Mouse (Mus musculus): Measurements from ENCODE around the gene Olfr311. TPM values are rescaled to one million over a fixed set of nuclear protein-coding genes. Genes with fewer than 3 reads are reported as not detected.
"Not testable (repeated sequence)": the region's sequence is repeated elsewhere in the genome, so short reads cannot be mapped to it uniquely, and the experiment has no call there.

Gene Olfr311
- total RNA-seq, 2 experiments from 2014 or later = not detected

DNA sequence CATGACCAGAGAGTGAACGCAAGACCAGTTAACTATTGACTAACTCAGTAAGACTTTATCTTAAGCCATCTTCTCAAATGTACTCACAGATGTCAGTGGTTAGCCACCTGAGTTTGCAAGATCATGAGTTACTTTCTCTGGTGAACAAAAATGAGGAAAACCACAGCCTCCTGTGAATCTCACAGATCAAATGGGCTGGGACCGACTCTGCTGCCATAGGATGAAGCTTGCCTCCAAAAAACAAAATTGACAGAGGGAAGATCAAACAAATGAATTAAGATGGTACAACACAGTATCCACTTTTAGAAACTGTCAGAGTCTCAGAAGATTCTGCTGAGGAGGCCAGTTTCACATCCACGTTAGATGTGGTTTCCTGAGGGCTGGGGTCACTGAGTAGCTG lies 9.3 kb upstream of the Olfr311 start:
- H3K4me3 ChIP-seq = no peak overlapping the region
- no peak overlapping the region for H3K27ac ChIP-seq
- no peak for DNase-seq
- intact Hi-C loops (cut with DNase I) = no loop called here
- no peak for TF ChIP-seq CTCF (IDR thresholded peaks at IDR 0.05)

DNA sequence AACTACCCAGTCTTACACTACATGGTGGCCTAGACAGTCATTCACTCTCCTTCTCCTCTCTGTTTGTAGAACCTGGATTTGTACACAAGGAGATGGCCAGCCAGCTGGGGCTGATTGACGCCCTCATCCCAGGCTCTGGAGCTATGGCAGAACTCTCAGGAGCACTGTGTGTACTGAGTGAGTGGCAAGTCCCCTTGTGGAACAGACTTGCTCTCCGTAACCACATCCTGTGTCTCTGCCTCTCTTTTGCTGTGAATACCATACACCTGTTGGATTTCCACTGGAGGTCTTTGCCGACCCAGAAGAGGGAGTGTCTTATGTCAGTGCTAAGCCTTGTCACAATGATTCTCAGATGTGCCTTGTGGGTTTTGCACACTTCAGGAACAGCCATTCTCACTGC lies 6.5 kb upstream of the Olfr311 start:
- intact Hi-C loops (cut with DNase I); H3K4me3 ChIP-seq; H3K27ac ChIP-seq; DNase-seq: not testable (repeated sequence)

DNA sequence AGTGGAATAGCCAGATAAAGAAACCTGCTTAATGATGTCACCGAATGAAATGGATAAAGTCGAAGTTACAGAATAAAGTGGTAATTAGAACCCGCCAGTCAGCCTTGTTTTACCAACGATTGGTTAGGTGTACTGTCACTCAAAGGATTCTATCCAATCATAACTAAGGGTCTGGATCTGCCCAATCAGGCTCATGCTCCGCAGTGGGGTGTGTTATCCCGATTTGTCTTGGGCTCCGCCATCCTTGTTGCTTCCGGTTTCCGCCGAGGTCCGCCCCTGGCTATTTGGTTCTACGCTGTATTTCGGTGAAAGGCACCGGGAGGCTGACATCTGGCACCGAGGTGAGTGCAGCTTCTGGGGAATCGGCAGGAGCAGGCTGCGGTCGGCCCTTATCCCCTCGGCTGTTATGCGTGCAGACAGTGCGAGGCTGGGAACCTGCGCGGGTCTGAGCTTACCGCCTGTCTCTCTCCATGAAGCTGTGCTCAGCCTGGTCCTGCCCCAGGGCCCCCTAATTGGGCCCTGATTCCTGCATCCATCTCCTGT lies 7.9 kb downstream of the Olfr311 start, which contains the start of gene Gm12258:
Gene Gm12258, plus strand, starts transcription at position 240 of the 543 bp plus-strand sequence.
- Histone ChIP-seq H3K27ac (peak within 1 kb of the TSS; percentile 88), H3K4me3 (peak within 1 kb of the TSS; percentile 82)
- no peak for TF ChIP-seq CTCF (IDR thresholded peaks at IDR 0.05)
- peak; percentile 86 for DNase-seq
- intact Hi-C loops (cut with DNase I) = no loop called here

DNA sequence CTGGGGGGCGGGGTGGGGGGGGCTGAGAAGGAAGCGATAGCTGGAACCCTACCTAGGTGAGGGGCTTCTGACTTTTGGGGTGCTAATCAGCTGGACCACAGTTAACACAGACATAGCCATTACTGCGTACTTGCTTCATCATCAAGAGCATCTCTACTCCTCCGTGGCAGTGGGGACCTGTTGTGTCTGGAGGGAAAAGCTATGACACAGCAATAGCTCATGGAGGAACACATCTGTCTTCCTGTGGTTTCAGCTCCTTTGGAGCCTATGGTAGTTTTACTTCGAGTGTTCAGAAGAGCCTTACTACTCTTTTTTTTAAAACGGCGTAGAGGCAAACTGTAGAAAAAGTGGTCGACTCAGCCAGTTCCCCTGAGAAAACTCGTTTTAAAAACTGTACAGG lies 8.6 kb downstream of the Olfr311 start:
- peak overlapping the region; percentile 82 for H3K4me3 ChIP-seq
- TF ChIP-seq CTCF (IDR thresholded peaks at IDR 0.05) = no peak
- intact Hi-C loops (cut with DNase I) = no loop called here
- DNase-seq = no peak
- peak overlapping the region; percentile 88 for H3K27ac ChIP-seq

DNA sequence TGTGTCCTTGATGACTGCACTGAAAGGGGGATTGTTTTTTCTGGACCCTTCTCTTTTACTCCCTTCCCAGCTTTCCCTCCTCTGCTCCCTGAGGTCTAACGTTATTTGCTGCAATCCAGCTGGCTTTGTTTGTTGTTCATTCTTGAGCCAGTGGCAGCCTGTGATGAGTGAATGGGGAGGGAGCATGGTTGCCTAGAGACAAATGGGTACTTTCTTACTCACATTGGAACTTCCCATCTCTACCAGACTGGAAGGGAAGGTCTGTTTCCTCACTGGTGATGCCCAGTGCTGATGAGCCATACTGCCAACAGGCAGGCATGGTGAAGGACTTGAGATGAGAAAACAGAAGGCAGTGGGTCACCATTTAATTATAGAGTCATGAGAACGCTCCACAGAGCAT lies 10.7 kb downstream of the Olfr311 start:
- intact Hi-C loops (cut with DNase I) = no loop called here
- no peak overlapping the region for H3K4me3 ChIP-seq
- no peak for DNase-seq
- TF ChIP-seq CTCF (IDR thresholded peaks at IDR 0.05) = no peak
- H3K27ac ChIP-seq = no peak overlapping the region

DNA sequence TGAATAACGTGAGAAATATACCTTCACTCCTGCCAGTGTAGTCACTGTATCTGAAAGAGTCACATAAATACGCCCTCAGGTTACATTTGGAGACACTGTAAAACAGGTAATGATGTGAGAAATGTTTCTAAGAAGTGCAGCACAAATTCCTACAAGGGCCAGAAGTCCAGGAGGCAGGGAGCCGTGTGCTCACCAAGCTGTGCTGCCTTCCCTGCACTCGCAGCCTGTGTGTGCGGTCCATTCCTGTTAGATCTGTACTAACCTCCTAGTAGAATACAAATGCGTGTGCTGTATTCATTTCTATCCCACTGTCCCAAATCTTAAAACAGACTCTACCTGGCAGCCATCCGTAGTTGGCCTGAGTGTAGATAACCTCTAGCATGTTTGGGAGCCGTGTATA lies 21.7 kb downstream of the Olfr311 start:
- no peak for TF ChIP-seq CTCF (IDR thresholded peaks at IDR 0.05)
- intact Hi-C loops (cut with DNase I) = no loop called here
- Histone ChIP-seq H3K27ac (no peak overlapping the region), H3K4me3 (no peak overlapping the region)
- no peak for DNase-seq

DNA sequence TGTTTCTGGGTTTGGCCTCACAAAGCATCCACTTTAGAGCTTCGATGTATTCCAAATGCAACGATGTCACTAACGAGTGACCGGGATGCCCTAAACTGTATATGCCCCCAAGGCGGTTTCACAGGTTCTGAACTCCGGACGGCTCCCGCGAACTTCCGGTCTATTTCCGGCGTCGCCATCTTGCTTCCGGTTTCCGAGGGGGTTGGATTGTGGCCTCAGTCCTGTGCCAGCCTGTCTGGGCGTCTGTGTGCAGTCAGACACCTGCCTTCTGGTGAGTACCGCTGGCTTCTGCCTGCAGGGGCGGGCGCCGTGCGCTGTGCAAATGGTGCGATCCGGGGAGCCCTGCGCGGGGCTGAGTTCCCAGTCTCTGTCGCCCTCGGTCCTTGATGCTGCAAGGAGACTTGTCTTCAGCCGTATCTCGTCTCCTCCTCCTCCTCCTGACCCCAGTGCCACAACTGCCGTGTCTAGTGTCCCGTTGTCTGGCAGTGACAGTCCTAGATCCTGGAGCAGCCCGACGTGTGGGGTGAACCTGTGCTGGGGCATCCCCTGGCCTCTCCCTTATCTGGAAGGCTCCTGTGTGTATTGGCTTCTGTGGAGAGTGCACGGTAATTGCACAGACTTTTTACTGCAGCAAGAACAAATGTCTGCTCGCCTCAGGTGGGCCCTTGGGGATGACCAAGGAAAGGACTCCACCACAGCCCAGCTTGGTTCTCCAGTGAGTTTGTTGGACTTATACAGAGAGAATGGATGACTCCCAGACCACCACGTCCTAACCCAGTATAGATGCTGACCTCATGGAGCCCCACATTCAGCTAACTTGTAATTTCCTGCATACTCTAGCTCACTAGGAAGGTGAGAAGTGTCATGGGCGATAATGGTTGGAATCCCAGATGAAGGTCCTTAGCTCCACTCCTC lies 28.2 kb downstream of the Olfr311 start, which contains the start of gene 2810021J22Rik:
Gene 2810021J22Rik, plus strand, starts transcription at position 178 of the 915 bp plus-strand sequence.
- Histone ChIP-seq H3K4me3 (peak within 1 kb of the TSS; percentile 84), H3K27ac (peak within 1 kb of the TSS; percentile 80)
- intact Hi-C loops (cut with DNase I) = no loop called here
- DNase-seq = peak; percentile 77
- TF ChIP-seq CTCF (IDR thresholded peaks at IDR 0.05) = 0 out of 2 replicates have a peak, but pooled peaks have one; percentile 8

DNA sequence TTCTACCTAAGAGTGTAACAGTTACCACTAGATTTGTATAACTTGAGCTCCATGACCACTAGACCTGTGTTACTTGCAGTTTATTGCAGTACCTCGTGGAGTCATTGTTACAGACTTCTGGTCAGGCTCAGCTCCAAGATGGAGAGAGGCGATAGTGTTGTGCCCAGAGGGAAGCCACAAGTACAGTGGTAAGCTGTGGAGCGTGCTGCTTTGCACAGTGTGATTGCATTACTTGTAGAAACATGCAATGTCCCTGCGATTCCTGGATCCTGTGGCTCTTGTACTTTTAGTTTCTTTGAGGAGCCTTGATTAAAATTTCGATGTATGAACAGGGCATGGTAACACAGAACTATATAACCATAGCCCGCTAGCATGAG lies 28.9 kb downstream of the Olfr311 start:
- intact Hi-C loops (cut with DNase I) = no loop called here

DNA sequence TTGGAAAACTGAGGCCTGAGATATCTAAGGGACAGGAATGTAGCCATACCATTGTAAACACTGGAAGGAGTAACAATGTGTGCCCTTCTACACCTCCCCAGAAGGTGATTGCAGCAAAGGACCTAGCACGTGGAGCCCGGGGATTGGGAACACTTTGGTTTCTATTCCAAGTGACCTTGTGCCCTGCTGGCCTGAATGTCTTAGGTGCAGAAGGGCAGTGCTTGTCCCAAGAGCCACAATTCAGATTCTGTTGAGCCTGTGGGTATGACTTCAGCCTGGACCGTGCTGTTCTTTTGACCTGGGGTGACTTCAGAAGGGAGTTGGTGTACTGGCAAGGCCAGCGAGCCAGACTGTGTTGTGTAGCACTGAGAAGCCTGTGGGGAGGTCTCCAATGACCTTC lies 31.9 kb downstream of the Olfr311 start:
- H3K27ac ChIP-seq = no peak overlapping the region
- no peak for TF ChIP-seq CTCF (IDR thresholded peaks at IDR 0.05)
- H3K4me3 ChIP-seq = no peak overlapping the region
- intact Hi-C loops (cut with DNase I) = no loop called here
- DNase-seq = no peak

More for the DNA sequence above, 28.9 kb downstream of the Olfr311 start:
- DNase-seq = no peak
- Histone ChIP-seq H3K4me3 (peak overlapping the region; percentile 84), H3K27ac (no peak overlapping the region)
- no peak for TF ChIP-seq CTCF (IDR thresholded peaks at IDR 0.05)

DNA sequence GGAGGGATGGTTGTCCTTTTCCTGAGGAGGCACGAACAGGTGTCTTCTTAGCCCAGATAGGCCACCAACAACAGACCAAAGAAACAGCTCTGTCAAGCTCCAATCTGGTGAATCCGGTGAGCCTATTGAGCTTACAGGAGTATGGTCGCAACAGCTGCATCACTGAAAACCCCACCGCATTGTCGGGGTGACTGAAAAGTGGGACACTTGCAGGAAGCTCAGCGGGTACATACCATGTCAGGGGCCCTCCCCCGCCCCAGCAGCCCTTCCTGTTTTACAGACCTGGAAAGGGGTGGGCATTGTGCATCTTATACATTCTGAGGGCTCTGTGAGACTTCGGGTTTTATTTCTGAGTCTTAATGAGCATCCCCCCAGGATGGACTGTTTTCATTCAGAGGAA lies 44.7 kb downstream of the Olfr311 start:
- intact Hi-C loops (cut with DNase I) = no loop called here
- no peak for TF ChIP-seq CTCF (IDR thresholded peaks at IDR 0.05)
- no peak for DNase-seq
- Histone ChIP-seq H3K4me3 (no peak overlapping the region), H3K27ac (no peak overlapping the region)

DNA sequence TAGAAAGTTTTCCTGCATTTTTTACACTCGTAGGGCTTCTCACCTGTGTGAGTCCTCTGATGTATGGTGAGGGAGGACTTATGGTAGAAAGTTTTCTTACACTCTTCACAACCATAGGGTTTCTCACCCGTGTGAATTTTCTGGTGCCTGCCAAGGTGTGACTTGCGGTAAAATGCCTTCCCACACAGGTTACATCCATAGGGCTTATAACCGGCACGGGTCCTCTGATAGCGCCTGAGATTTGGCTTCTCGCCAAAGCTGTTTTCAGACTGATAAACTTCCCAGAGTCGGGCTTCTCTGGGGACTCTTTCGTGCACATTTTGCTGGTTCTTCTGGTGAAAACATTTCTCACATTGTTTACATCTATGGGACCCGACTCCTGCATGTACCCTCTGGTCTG lies 51.5 kb downstream of the Olfr311 start:
- H3K27ac ChIP-seq = no peak overlapping the region
- DNase-seq = no peak
- H3K4me3 ChIP-seq = no peak overlapping the region
- no peak for TF ChIP-seq CTCF (IDR thresholded peaks at IDR 0.05)
- intact Hi-C loops (cut with DNase I) = no loop called here

Other genes starting within 250 kb of the Olfr311 start
- gene Olfr324, start 244.1 kb upstream of the Olfr311 start, total RNA-seq (2021) = not detected
- under 1 TPM in 1 of 2 experiments, not detected in 1; 0.22 TPM for gene 2210407C18Rik, start 223.2 kb upstream of the Olfr311 start, total RNA-seq (2021)
- gene Olfr323, start 208.8 kb upstream of the Olfr311 start, total RNA-seq (2021) = not detected
- gene Trim58, start 198.8 kb upstream of the Olfr311 start, total RNA-seq (2021) = not detected
- gene Olfr322, start 180.5 kb upstream of the Olfr311 start, total RNA-seq (2021) = not detected
- gene Olfr320, start 158.2 kb upstream of the Olfr311 start, total RNA-seq (2021) = not detected
- gene Olfr319, start 140.1 kb upstream of the Olfr311 start, total RNA-seq (2021) = not detected
- not detected for gene Olfr318, start 115.2 kb upstream of the Olfr311 start, total RNA-seq (2021)
- not detected for gene Olfr317, start 100.0 kb upstream of the Olfr311 start, total RNA-seq (2021)
- gene Olfr316, start 86.5 kb upstream of the Olfr311 start, total RNA-seq (2021) = not detected
- not detected for gene Olfr315, start 66.1 kb upstream of the Olfr311 start, total RNA-seq (2021)
- gene Olfr314, start 56.3 kb upstream of the Olfr311 start, total RNA-seq (2021) = not detected
- gene Fam183b, start 37.3 kb upstream of the Olfr311 start, total RNA-seq (2021) = not detected
- gene Olfr313, start 24.3 kb upstream of the Olfr311 start, total RNA-seq (2021) = not detected
- not detected for gene Olfr312, start 10.0 kb upstream of the Olfr311 start, total RNA-seq (2021)
- gene Gm12258, start 7.9 kb downstream of the Olfr311 start, total RNA-seq (2021) = 1 to 10 TPM in 1 of 2 experiments, under 1 TPM in 1; 0.89 to 1.1 TPM
- 1 to 10 TPM in 1 of 2 experiments, under 1 TPM in 1; 0.69 to 1.3 TPM for gene 2810021J22Rik, start 28.0 kb downstream of the Olfr311 start, total RNA-seq (2021)
- 1 to 10 TPM; 3.1 to 3.3 TPM for gene Zfp39, start 65.0 kb downstream of the Olfr311 start, total RNA-seq (2021)
- gene Btnl10, start 78.7 kb downstream of the Olfr311 start, total RNA-seq (2021) = not detected
- 100 to 1,000 TPM in 1 of 2 experiments, 10 to 100 TPM in 1; 95.2 to 101 TPM for gene Rnf187, start 99.7 kb downstream of the Olfr311 start, total RNA-seq (2021)
- gene Hist3h2ba, start 109.7 kb downstream of the Olfr311 start, total RNA-seq (2021) = not detected
- 10 to 100 TPM; 10.5 to 11.3 TPM for gene Hist3h2a, start 115.4 kb downstream of the Olfr311 start, total RNA-seq (2021)
- gene Trim17, start 115.4 kb downstream of the Olfr311 start, total RNA-seq (2021) = under 1 TPM; 0.08 to 0.33 TPM
- 1 to 10 TPM; 7.2 to 7.9 TPM for gene Trim11, start 138.8 kb downstream of the Olfr311 start, total RNA-seq (2021)